Mouse (Mus musculus) R1 (cell line): ENCODE measurements at regions not wholly inside any gene's neighbourhood (a gene's known extent, or its start where the extent isn't known, plus 50 kb on each side); places are given as distances from the start of the nearest gene placed in this dataset.

Source experiments
- DNase-seq: peaks from one replicate; pipeline ENCODE4 v3.0.0-alpha.2; 2018; ENCODE audit warnings: low read depth, low spot score

DNA sequence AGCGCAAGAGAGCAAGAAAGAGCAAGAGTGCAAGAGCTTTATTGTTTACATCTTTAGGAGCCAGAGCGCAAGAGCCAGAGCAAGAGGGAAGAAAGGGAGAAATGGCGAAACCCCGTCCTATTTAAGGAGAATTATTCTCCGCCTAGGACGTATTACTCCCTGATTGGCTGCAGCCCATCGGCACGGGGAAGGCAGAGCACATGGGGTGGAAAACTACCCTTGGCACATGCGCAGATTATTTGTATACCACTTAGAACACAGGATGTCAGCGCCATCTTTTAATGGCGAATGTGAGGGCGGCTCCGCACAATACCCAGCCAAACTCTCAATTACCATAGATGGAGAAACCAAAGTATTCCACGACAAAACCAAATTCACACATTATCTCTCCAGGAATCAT is 2464.4 kb upstream of the Pcdh20 start:
- peak; percentile 78 for DNase-seq

DNA sequence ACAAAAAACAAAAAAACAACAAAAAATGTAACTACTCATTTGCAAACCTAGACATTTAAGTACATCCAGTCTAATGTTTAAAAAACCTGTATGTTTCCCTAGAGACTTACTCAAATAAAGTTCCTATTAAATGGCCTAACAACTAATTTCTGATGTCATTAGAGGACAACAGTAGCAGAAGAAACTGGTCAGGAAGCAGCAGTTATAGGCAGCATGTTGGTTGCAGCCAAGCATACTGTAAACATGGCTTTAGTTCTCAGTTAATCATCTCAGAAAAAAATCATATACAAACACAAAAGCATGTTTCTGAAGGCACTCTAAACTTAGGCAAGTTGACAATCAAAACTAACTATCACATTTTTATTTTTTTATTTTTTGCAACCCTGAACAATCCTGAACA is 2434.1 kb upstream of the Pcdh20 start:
- DNase-seq: no peak

DNA sequence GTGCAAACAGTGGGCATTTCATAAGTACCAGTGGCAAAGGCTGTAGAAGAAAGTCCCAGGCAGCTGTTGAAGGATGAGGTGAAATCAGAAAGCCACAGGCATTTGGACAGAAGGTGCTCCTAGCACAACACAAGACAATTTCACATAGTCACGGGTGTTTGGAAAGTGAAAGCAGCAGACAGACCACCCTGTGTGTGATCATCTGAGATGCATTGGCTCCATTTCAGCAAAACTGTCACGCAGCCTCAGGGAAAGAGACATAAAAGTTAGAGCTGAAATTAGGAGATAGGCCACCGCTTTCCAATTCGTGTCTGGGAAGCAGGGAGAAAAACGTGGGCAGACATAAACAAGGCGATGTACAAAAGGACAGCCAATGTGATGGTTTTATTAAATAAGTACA is 2418.5 kb upstream of the Pcdh20 start:
- DNase-seq: no peak
